Mouse (Mus musculus) lung, adult 2 months (tissue): ENCODE measurements around the gene Taar2.

Experiments used
- CTCF ChIP-seq: fragments of 200-500 bp; IDR thresholded peaks from 2 replicates; pipeline ENCODE4 v1.5.1; 2011; ENCODE audit warnings: mild to moderate bottlenecking, low read length, control low read depth; ENCODE audit not compliant: insufficient read depth
- POLR2A ChIP-seq: fragments of 200-500 bp; IDR thresholded peaks from 2 replicates; pipeline ENCODE4 v1.6.1; 2011; ENCODE audit warnings: low read depth, mild to moderate bottlenecking, control low read depth, low read length, borderline replicate concordance; ENCODE audit errors: extremely low read depth

DNA sequence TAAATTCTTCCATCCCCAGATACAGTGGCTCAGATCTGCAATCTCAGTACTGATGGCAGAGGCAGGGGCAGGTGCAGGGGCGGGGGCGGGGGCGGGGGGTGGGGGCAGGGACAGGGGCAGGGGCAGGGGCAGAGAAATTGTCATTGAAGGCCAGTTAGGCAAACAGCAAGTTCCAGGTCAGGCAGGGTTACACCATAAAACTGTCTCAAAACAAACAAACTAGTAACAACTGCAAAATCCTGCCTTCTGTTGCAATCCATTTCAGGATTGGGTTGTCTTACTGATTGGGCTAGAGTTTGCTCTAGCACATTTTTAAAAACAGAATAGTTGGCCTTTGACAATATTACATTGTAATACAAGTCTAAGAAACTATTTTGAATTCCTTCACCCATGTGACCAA is 15.9 kb upstream of the Taar2 start:
- no peak for TF ChIP-seq CTCF
- no peak for TF ChIP-seq POLR2A
